Mouse (Mus musculus) embryo, embryonic 9.5 days (tissue): Measurements from ENCODE around the gene Prim2.

Source experiments
- DNase-seq: peaks from one replicate; pipeline ENCODE4 v3.0.0-alpha.2; 2017; ENCODE audit errors: extremely low spot score

The Prim2 gene

GRCm38 (mm10) chr1:33669708-33670141, at the start of gene Prim2:
TSS of gene Prim2 (minus strand) at chr1:33669795.
- DNase-seq = peak; percentile 89

- DNase-seq = no peak
These were observed 48.0 kb upstream of the Prim2 start for GRCm38 (mm10) chr1:33717636-33718035.

GRCm38 (mm10) chr1:33714796-33715195, 45.2 kb upstream of the Prim2 start:
- peak; percentile 50 for DNase-seq

- DNase-seq = no peak
These were observed 42.4 kb upstream of the Prim2 start for GRCm38 (mm10) chr1:33712026-33712425.

GRCm38 (mm10) chr1:33709615-33710014, 40.0 kb upstream of the Prim2 start:
- DNase-seq = no peak

- no peak for DNase-seq
These were observed 31.6 kb upstream of the Prim2 start for GRCm38 (mm10) chr1:33701244-33701643.

- no peak for DNase-seq
These were observed 26.4 kb upstream of the Prim2 start for GRCm38 (mm10) chr1:33696016-33696415.

GRCm38 (mm10) chr1:33693893-33694292, 24.3 kb upstream of the Prim2 start:
- DNase-seq = no peak

- DNase-seq = no peak
These were observed 20.5 kb upstream of the Prim2 start for GRCm38 (mm10) chr1:33690087-33690448.

- DNase-seq = no peak
These were observed 20.0 kb upstream of the Prim2 start for GRCm38 (mm10) chr1:33689446-33690086.

GRCm38 (mm10) chr1:33688810-33689209, 19.2 kb upstream of the Prim2 start:
- DNase-seq = no peak

- DNase-seq = no peak
These were observed 14.9 kb upstream of the Prim2 start for GRCm38 (mm10) chr1:33684459-33684858.

- no peak for DNase-seq
These were observed 11.3 kb upstream of the Prim2 start for GRCm38 (mm10) chr1:33680890-33681289.

GRCm38 (mm10) chr1:33680435-33680834, 10.8 kb upstream of the Prim2 start:
- no peak for DNase-seq

GRCm38 (mm10) chr1:33673158-33673960, 3.8 kb upstream of the Prim2 start:
- no peak for DNase-seq

- peak; percentile 25 for DNase-seq
These were observed 2.9 kb upstream of the Prim2 start for GRCm38 (mm10) chr1:33672514-33672913.

GRCm38 (mm10) chr1:33672083-33672482, 2.5 kb upstream of the Prim2 start:
- no peak for DNase-seq

GRCm38 (mm10) chr1:33671441-33671840, 1.8 kb upstream of the Prim2 start:
- DNase-seq = no peak

- peak; percentile 79 for DNase-seq
These were observed 595 bp upstream of the Prim2 start for GRCm38 (mm10) chr1:33670164-33670616.

- no peak for DNase-seq
These were observed 5.9 kb downstream of the Prim2 start for GRCm38 (mm10) chr1:33663605-33664117.

GRCm38 (mm10) chr1:33663163-33663562, 6.4 kb downstream of the Prim2 start:
- peak; percentile 10 for DNase-seq

- DNase-seq = no peak
These were observed 11.3 kb downstream of the Prim2 start for GRCm38 (mm10) chr1:33658302-33658701.

GRCm38 (mm10) chr1:33657574-33658149, 11.9 kb downstream of the Prim2 start:
- DNase-seq = no peak
